In genomic region chr2:34153336-34153735, GRCm38 (mm10) we compare ENCODE assay signal across 20 mouse cellular contexts.
"Had no signal": no experiment of that assay in that cellular context is flagged by ENCODE, and none has a peak within 500 bp of the region (broad histone marks: within the 10 kb centered on the region; RNA-seq: fewer than 3 reads in every experiment).

No protein-coding gene starts in this region.

- H3K9ac ChIP-seq: liver, embryonic 14.5 days; lung, embryonic 14.5 days; midbrain, embryonic 13.5 days; neural tube, embryonic 13.5 days; neural tube, embryonic 15.5 days had no signal

- H3K4me2 ChIP-seq: lung, embryonic 14.5 days; midbrain, embryonic 11.5 days; midbrain, embryonic 13.5 days; neural tube, embryonic 13.5 days; neural tube, embryonic 15.5 days had no signal

- ATAC-seq: midbrain, embryonic 13.5 days; midbrain, embryonic 16.5 days had no signal

- DNase-seq: lung, adult 18-20 months; lung, embryonic 14.5 days; lung, postnatal 14 days; lung, postnatal 36 days; right cerebral cortex, adult 18-20 months; right cerebral cortex, postnatal 25 days; right cerebral cortex, postnatal 4 days; spleen, adult 18-20 months; thymus, adult 18-20 months; thymus, postnatal 14 days; thymus, postnatal 36 days had no signal

- H3K36me3 ChIP-seq: midbrain, embryonic 13.5 days; neural tube, embryonic 13.5 days; neural tube, embryonic 15.5 days had no signal

- H3K9me3 ChIP-seq: megakaryocyte, embryonic 14.5 days; midbrain, embryonic 13.5 days; neural tube, embryonic 13.5 days; neural tube, embryonic 15.5 days had no signal

- H3K27me3 ChIP-seq: midbrain, embryonic 13.5 days; neural tube, embryonic 13.5 days; neural tube, embryonic 15.5 days had no signal

- H3K4me1 ChIP-seq: megakaryocyte, embryonic 14.5 days had no signal

- H3K27ac ChIP-seq: liver, embryonic 14.5 days; macrophage; midbrain, embryonic 13.5 days; neural tube, embryonic 13.5 days; neural tube, embryonic 15.5 days had no signal

- H3K4me3 ChIP-seq: megakaryocyte, embryonic 14.5 days; midbrain, embryonic 13.5 days; myocyte; neural tube, embryonic 13.5 days; neural tube, embryonic 15.5 days had no signal
